Mouse (Mus musculus): ENCODE measurements around the gene Ankdd1b. TPM values are rescaled to one million over a fixed set of nuclear protein-coding genes. Genes with fewer than 3 reads are reported as not detected.

The Ankdd1b gene
- 0.09 and 0.30 TPM in 2 replicates for polyA plus RNA-seq (2015; fragmentation: Nextera tagmentation; extraction: Ambion mirVana)

- no peaks in the 10 kb centered on the region for H3K27me3 ChIP-seq
- no peak within 1 kb of the TSS for H3K4me2 ChIP-seq
- H3K36me3 ChIP-seq: no peaks in the 10 kb centered on the region
- no peaks in the 10 kb centered on the region for H3K9me3 ChIP-seq
- no peak within 1 kb of the TSS for H3K27ac ChIP-seq
- ATAC-seq (ENCODE audit: low FRiP score): no peak
- no peak within 1 kb of the TSS for H3K9ac ChIP-seq
- no peaks in the 10 kb centered on the region for H3K4me1 ChIP-seq (replicated peaks)
- WGBS: 91% methylated on average over 14 of the region's 14 CpGs
- no peak within 1 kb of the TSS for H3K4me3 ChIP-seq
Observed at GRCm38 (mm10) chr13:96470957-96471356, at the start of gene Ankdd1b. Gene Ankdd1b, minus strand, starts transcription at chr13:96471198.

GRCm38 (mm10) chr13:96517335-96517734 lies 46.3 kb upstream of the Ankdd1b start:
- WGBS: 97% methylated on average over 2 of the region's 2 CpGs
- Histone ChIP-seq H3K9ac (no peak overlapping the region), H3K4me1 (replicated peaks) (no peaks in the 10 kb centered on the region), H3K4me3 (no peak overlapping the region), H3K27me3 (no peaks in the 10 kb centered on the region), H3K36me3 (peaks cover 4% of the 10 kb centered on the region), H3K4me2 (no peak overlapping the region), H3K9me3 (no peaks in the 10 kb centered on the region), H3K27ac (no peak overlapping the region)
- no peak for ATAC-seq (ENCODE audit: low FRiP score)

- H3K27me3 ChIP-seq: no peaks in the 10 kb centered on the region
- no peak overlapping the region for H3K4me3 ChIP-seq
- no peak overlapping the region for H3K4me2 ChIP-seq
- ATAC-seq (ENCODE audit: low FRiP score): no peak
- H3K9ac ChIP-seq: no peak overlapping the region
- H3K4me1 ChIP-seq (replicated peaks): no peaks in the 10 kb centered on the region
- no peaks in the 10 kb centered on the region for H3K9me3 ChIP-seq
- WGBS: 96% methylated on average over 9 of the region's 9 CpGs
- peaks cover 4% of the 10 kb centered on the region for H3K36me3 ChIP-seq
- no peak overlapping the region for H3K27ac ChIP-seq
Observed at GRCm38 (mm10) chr13:96516249-96516648, 45.3 kb upstream of the Ankdd1b start.

GRCm38 (mm10) chr13:96514154-96514942 lies 43.4 kb upstream of the Ankdd1b start:
- Histone ChIP-seq H3K4me3 (no peak overlapping the region), H3K27me3 (no peaks in the 10 kb centered on the region), H3K9me3 (no peaks in the 10 kb centered on the region), H3K4me2 (no peak overlapping the region), H3K4me1 (replicated peaks) (no peaks in the 10 kb centered on the region), H3K36me3 (peaks cover 4% of the 10 kb centered on the region), H3K9ac (no peak overlapping the region), H3K27ac (no peak overlapping the region)
- WGBS: 90% methylated on average over 5 of the region's 5 CpGs
- ATAC-seq (ENCODE audit: low FRiP score): no peak

- ATAC-seq (ENCODE audit: low FRiP score): no peak
- WGBS: 82% methylated on average over 5 of the region's 5 CpGs
Observed at GRCm38 (mm10) chr13:96511893-96512292, 40.9 kb upstream of the Ankdd1b start.

GRCm38 (mm10) chr13:96511262-96511661 lies 40.3 kb upstream of the Ankdd1b start:
- H3K36me3 ChIP-seq: peaks cover 1% of the 10 kb centered on the region
- no peak overlapping the region for H3K4me3 ChIP-seq
- no peaks in the 10 kb centered on the region for H3K27me3 ChIP-seq
- H3K9ac ChIP-seq: no peak overlapping the region
- 92% methylated on average over 1 of the region's 1 CpGs for WGBS
- no peaks in the 10 kb centered on the region for H3K9me3 ChIP-seq
- no peak for ATAC-seq (ENCODE audit: low FRiP score)
- no peak overlapping the region for H3K4me2 ChIP-seq
- H3K4me1 ChIP-seq (replicated peaks): no peaks in the 10 kb centered on the region
- no peak overlapping the region for H3K27ac ChIP-seq

More at GRCm38 (mm10) chr13:96511893-96512292, 40.9 kb upstream of the Ankdd1b start:
- Histone ChIP-seq H3K27ac (no peak overlapping the region), H3K36me3 (peaks cover 4% of the 10 kb centered on the region), H3K4me2 (no peak overlapping the region), H3K9ac (no peak overlapping the region), H3K4me1 (replicated peaks) (no peaks in the 10 kb centered on the region), H3K9me3 (no peaks in the 10 kb centered on the region), H3K27me3 (no peaks in the 10 kb centered on the region), H3K4me3 (no peak overlapping the region)

- Histone ChIP-seq H3K9ac (no peak overlapping the region), H3K36me3 (no peaks in the 10 kb centered on the region), H3K27ac (no peak overlapping the region), H3K4me2 (no peak overlapping the region), H3K9me3 (no peaks in the 10 kb centered on the region), H3K4me1 (replicated peaks) (no peaks in the 10 kb centered on the region), H3K27me3 (no peaks in the 10 kb centered on the region), H3K4me3 (no peak overlapping the region)
- WGBS: 80% methylated on average over 13 of the region's 13 CpGs
- ATAC-seq (ENCODE audit: low FRiP score): no peak
Observed at GRCm38 (mm10) chr13:96510635-96511034, 39.6 kb upstream of the Ankdd1b start.

GRCm38 (mm10) chr13:96507541-96507940 lies 36.5 kb upstream of the Ankdd1b start:
- no peaks in the 10 kb centered on the region for H3K27me3 ChIP-seq
- H3K36me3 ChIP-seq: no peaks in the 10 kb centered on the region
- no peak for ATAC-seq (ENCODE audit: low FRiP score)
- H3K4me1 ChIP-seq (replicated peaks): no peaks in the 10 kb centered on the region
- no peak overlapping the region for H3K4me3 ChIP-seq
- H3K9ac ChIP-seq: no peak overlapping the region
- H3K9me3 ChIP-seq: no peaks in the 10 kb centered on the region
- H3K4me2 ChIP-seq: no peak overlapping the region
- H3K27ac ChIP-seq: no peak overlapping the region
- WGBS: 90% methylated on average over 4 of the region's 4 CpGs

GRCm38 (mm10) chr13:96506313-96506712 lies 35.3 kb upstream of the Ankdd1b start:
- H3K4me3 ChIP-seq: no peak overlapping the region
- H3K27ac ChIP-seq: no peak overlapping the region
- H3K27me3 ChIP-seq: no peaks in the 10 kb centered on the region
- no peaks in the 10 kb centered on the region for H3K9me3 ChIP-seq
- no peak for ATAC-seq (ENCODE audit: low FRiP score)
- 90% methylated on average over 6 of the region's 6 CpGs for WGBS
- H3K9ac ChIP-seq: no peak overlapping the region
- no peaks in the 10 kb centered on the region for H3K36me3 ChIP-seq
- H3K4me2 ChIP-seq: no peak overlapping the region
- H3K4me1 ChIP-seq (replicated peaks): no peaks in the 10 kb centered on the region

- no peak overlapping the region for H3K9ac ChIP-seq
- H3K9me3 ChIP-seq: no peaks in the 10 kb centered on the region
- H3K27me3 ChIP-seq: no peaks in the 10 kb centered on the region
- H3K4me3 ChIP-seq: no peak overlapping the region
- no peak for ATAC-seq (ENCODE audit: low FRiP score)
- H3K4me2 ChIP-seq: no peak overlapping the region
- H3K36me3 ChIP-seq: no peaks in the 10 kb centered on the region
- H3K4me1 ChIP-seq (replicated peaks): no peaks in the 10 kb centered on the region
- H3K27ac ChIP-seq: no peak overlapping the region
- WGBS: 93% methylated on average over 4 of the region's 4 CpGs
Observed at GRCm38 (mm10) chr13:96505661-96506060, 34.7 kb upstream of the Ankdd1b start.

- H3K4me2 ChIP-seq: no peak overlapping the region
- 79% methylated on average over 2 of the region's 2 CpGs for WGBS
- no peaks in the 10 kb centered on the region for H3K4me1 ChIP-seq (replicated peaks)
- H3K4me3 ChIP-seq: no peak overlapping the region
- H3K27ac ChIP-seq: no peak overlapping the region
- no peaks in the 10 kb centered on the region for H3K27me3 ChIP-seq
- H3K36me3 ChIP-seq: no peaks in the 10 kb centered on the region
- H3K9me3 ChIP-seq: no peaks in the 10 kb centered on the region
- H3K9ac ChIP-seq: no peak overlapping the region
- ATAC-seq (ENCODE audit: low FRiP score): no peak
Observed at GRCm38 (mm10) chr13:96499891-96500290, 28.9 kb upstream of the Ankdd1b start.

GRCm38 (mm10) chr13:96496630-96497029 lies 25.6 kb upstream of the Ankdd1b start:
- Histone ChIP-seq H3K9ac (no peak overlapping the region), H3K27me3 (no peaks in the 10 kb centered on the region), H3K9me3 (no peaks in the 10 kb centered on the region), H3K27ac (no peak overlapping the region), H3K4me1 (replicated peaks) (no peaks in the 10 kb centered on the region), H3K4me2 (no peak overlapping the region), H3K4me3 (no peak overlapping the region), H3K36me3 (no peaks in the 10 kb centered on the region)
- 89% methylated on average over 8 of the region's 8 CpGs for WGBS
- ATAC-seq (ENCODE audit: low FRiP score): no peak

GRCm38 (mm10) chr13:96490433-96490832 lies 19.4 kb upstream of the Ankdd1b start, which contains the start of gene Gm17622:
Gene Gm17622, plus strand, starts transcription at chr13:96490733.
- no peaks in the 10 kb centered on the region for H3K9me3 ChIP-seq
- ATAC-seq (ENCODE audit: low FRiP score): no peak
- no peak within 1 kb of the TSS for H3K4me2 ChIP-seq
- 97% methylated on average over 3 of the region's 3 CpGs for WGBS
- H3K4me3 ChIP-seq: no peak within 1 kb of the TSS
- H3K9ac ChIP-seq: no peak within 1 kb of the TSS
- H3K36me3 ChIP-seq: peaks cover 11% of the 10 kb centered on the region
- H3K4me1 ChIP-seq (replicated peaks): no peaks in the 10 kb centered on the region
- no peaks in the 10 kb centered on the region for H3K27me3 ChIP-seq
- no peak within 1 kb of the TSS for H3K27ac ChIP-seq
